Mouse (Mus musculus): Measurements from ENCODE around the gene 4933417A18Rik. TPM values are rescaled to one million over a fixed set of nuclear protein-coding genes. Genes with fewer than 3 reads are reported as not detected.
"Not testable (repeated sequence)": the region's sequence is repeated elsewhere in the genome, so short reads cannot be mapped to it uniquely, and the experiment has no call there.

4933417A18Rik gene
- polyA plus RNA-seq, 1 experiment = not detected

GRCm38 (mm10) chr13:34942370-34942769, 18.2 kb downstream of the 4933417A18Rik start:
- Histone ChIP-seq H3K4me1 (ENCODE audit: control insufficient read depth, insufficient read depth, low read length) (no peaks in the 10 kb centered on the region), H3K4me3 (replicated peaks; ENCODE audit: extremely low read depth, low read depth, low read length) (no peak overlapping the region)
- no peak for DNase-seq
- TF ChIP-seq POLR2A (IDR thresholded peaks at IDR 0.05; ENCODE audit: borderline replicate concordance, extremely low read depth, low read depth, low read length) (no peak), CTCF (IDR thresholded peaks at IDR 0.05; ENCODE audit: insufficient read depth, low read length) (no peak)

GRCm38 (mm10) chr13:34951437-34951836, 27.2 kb downstream of the 4933417A18Rik start:
- not testable (repeated sequence) for H3K4me3 ChIP-seq (replicated peaks; ENCODE audit: extremely low read depth, low read depth, low read length)

GRCm38 (mm10) chr13:34956901-34957300, 32.7 kb downstream of the 4933417A18Rik start:
- WGBS = 54% methylated on average over 4 of the region's 4 CpGs
- DNase-seq = no peak
- TF ChIP-seq CTCF (IDR thresholded peaks at IDR 0.05; ENCODE audit: insufficient read depth, low read length) (no peak), POLR2A (IDR thresholded peaks at IDR 0.05; ENCODE audit: borderline replicate concordance, extremely low read depth, low read depth, low read length) (no peak)
- Histone ChIP-seq H3K4me3 (replicated peaks; ENCODE audit: extremely low read depth, low read depth, low read length) (no peak overlapping the region), H3K4me1 (ENCODE audit: control insufficient read depth, insufficient read depth, low read length) (no peaks in the 10 kb centered on the region)

More at GRCm38 (mm10) chr13:34951437-34951836, 27.2 kb downstream of the 4933417A18Rik start:
- H3K4me1 ChIP-seq (ENCODE audit: control insufficient read depth, insufficient read depth, low read length); DNase-seq: not testable (repeated sequence)
- 85% methylated on average over 2 of the region's 2 CpGs for WGBS

GRCm38 (mm10) chr13:34958158-34958557, 33.9 kb downstream of the 4933417A18Rik start:
- WGBS = 88% methylated on average over 3 of the region's 3 CpGs
- DNase-seq; H3K4me3 ChIP-seq (replicated peaks; ENCODE audit: extremely low read depth, low read depth, low read length); H3K4me1 ChIP-seq (ENCODE audit: control insufficient read depth, insufficient read depth, low read length): not testable (repeated sequence)

- TF ChIP-seq CTCF (IDR thresholded peaks at IDR 0.05; ENCODE audit: insufficient read depth, low read length) (no peak), POLR2A (IDR thresholded peaks at IDR 0.05; ENCODE audit: borderline replicate concordance, extremely low read depth, low read depth, low read length) (no peak)
- Histone ChIP-seq H3K4me1 (ENCODE audit: control insufficient read depth, insufficient read depth, low read length) (no peaks in the 10 kb centered on the region), H3K4me3 (replicated peaks; ENCODE audit: extremely low read depth, low read depth, low read length) (no peak overlapping the region)
- 90% methylated on average over 4 of the region's 4 CpGs for WGBS
- DNase-seq = no peak
Measured at GRCm38 (mm10) chr13:34960996-34961770, 37.0 kb downstream of the 4933417A18Rik start.

- Histone ChIP-seq H3K4me3 (replicated peaks; ENCODE audit: extremely low read depth, low read depth, low read length) (peak within 1 kb of the TSS; percentile 44), H3K4me1 (ENCODE audit: control insufficient read depth, insufficient read depth, low read length) (no peaks in the 10 kb centered on the region)
- DNase-seq = peak; percentile 29
- WGBS = 3% methylated on average over 32 of the region's 32 CpGs
- TF ChIP-seq CTCF (IDR thresholded peaks at IDR 0.05; ENCODE audit: insufficient read depth, low read length) (no peak), POLR2A (IDR thresholded peaks at IDR 0.05; ENCODE audit: borderline replicate concordance, extremely low read depth, low read depth, low read length) (no peak)
Measured at GRCm38 (mm10) chr13:34963511-34964397, 39.5 kb downstream of the 4933417A18Rik start, which contains the start of gene Eci3. Eci3 (minus strand) TSS chr13:34963810.

- peak; percentile 8 for DNase-seq
- WGBS = 6% methylated on average over 14 of the region's 14 CpGs
- H3K4me1 ChIP-seq (ENCODE audit: control insufficient read depth, insufficient read depth, low read length) = no peaks in the 10 kb centered on the region
- no peak overlapping the region for H3K4me3 ChIP-seq (replicated peaks; ENCODE audit: extremely low read depth, low read depth, low read length)
- TF ChIP-seq CTCF (IDR thresholded peaks at IDR 0.05; ENCODE audit: insufficient read depth, low read length) = no peak
- TF ChIP-seq POLR2A (IDR thresholded peaks at IDR 0.05; ENCODE audit: borderline replicate concordance, extremely low read depth, low read depth, low read length) = no peak
Measured at GRCm38 (mm10) chr13:34964419-34964818, 40.2 kb downstream of the 4933417A18Rik start.

GRCm38 (mm10) chr13:34964866-34965265, 40.7 kb downstream of the 4933417A18Rik start:
- 22% methylated on average over 5 of the region's 5 CpGs for WGBS
- no peak for DNase-seq
- TF ChIP-seq POLR2A (IDR thresholded peaks at IDR 0.05; ENCODE audit: borderline replicate concordance, extremely low read depth, low read depth, low read length) (no peak), CTCF (IDR thresholded peaks at IDR 0.05; ENCODE audit: insufficient read depth, low read length) (no peak)
- H3K4me3 ChIP-seq (replicated peaks; ENCODE audit: extremely low read depth, low read depth, low read length) = no peak overlapping the region
- no peaks in the 10 kb centered on the region for H3K4me1 ChIP-seq (ENCODE audit: control insufficient read depth, insufficient read depth, low read length)

- WGBS = 79% methylated on average over 9 of the region's 9 CpGs
- not testable (repeated sequence) for DNase-seq; H3K4me3 ChIP-seq (replicated peaks; ENCODE audit: extremely low read depth, low read depth, low read length); H3K4me1 ChIP-seq (ENCODE audit: control insufficient read depth, insufficient read depth, low read length)
Measured at GRCm38 (mm10) chr13:34965647-34966046, 41.4 kb downstream of the 4933417A18Rik start.

- DNase-seq; H3K4me3 ChIP-seq (replicated peaks; ENCODE audit: extremely low read depth, low read depth, low read length); H3K4me1 ChIP-seq (ENCODE audit: control insufficient read depth, insufficient read depth, low read length): not testable (repeated sequence)
Measured at GRCm38 (mm10) chr13:34972456-34972855, 48.2 kb downstream of the 4933417A18Rik start.

All from lung, adult 2 months (tissue).